Comparison of ENCODE assay signal across 8 mouse cellular contexts in the genomic region with DNA sequence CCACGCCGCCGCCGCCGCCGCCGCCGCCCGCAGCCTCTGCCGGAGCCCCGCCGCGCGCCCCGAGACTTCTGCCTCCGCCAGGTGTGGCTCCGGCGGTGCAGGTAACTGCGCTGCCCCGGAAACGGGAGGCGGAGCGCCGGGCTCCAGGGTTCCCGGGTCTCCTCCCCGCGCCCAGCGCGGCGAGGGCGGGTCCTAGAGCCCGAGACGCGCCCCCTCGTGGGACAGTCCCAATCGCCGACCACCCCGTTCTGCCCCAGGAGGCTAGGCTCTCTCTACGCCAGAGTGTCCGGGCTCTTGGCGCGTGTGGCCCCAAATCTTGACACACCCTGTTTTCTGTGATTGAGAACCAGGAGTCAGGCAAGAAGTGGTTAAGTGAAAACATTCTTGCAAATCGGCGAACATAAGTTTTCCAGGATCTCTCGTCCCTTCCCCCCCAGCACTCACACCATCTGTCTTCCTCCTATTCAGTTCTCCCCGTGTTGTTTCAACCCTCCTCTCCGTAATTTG. TPM values are rescaled to one million over a fixed set of nuclear protein-coding genes. Genes with fewer than 3 reads are reported as not detected.
DNase-seq lines count a peak whose midpoint lies in the region; ATAC-seq and TF ChIP-seq lines count a peak whose summit lies in the region.

Gene Wwc1, minus strand, starts transcription at position 117 of the 507 bp plus-strand sequence.

- peaks cover 13% of the 10 kb centered on the region for H3K27me3 ChIP-seq in thymus, adult 2 months (ENCODE audit: control insufficient read depth, insufficient read depth, low read length)
- peaks cover 14% of the 10 kb centered on the region; the same call in 1 of the 2 replicates for H3K27me3 ChIP-seq in embryonic facial prominence, embryonic 11.5 days (ENCODE audit: control insufficient read depth, insufficient read depth, low read length)
- H3K27me3 ChIP-seq in lung, embryonic 14.5 days (ENCODE audit: insufficient read depth, low read length), result peaks cover 28% of the 10 kb centered on the region

- H3K4me3 ChIP-seq in thymus, adult 2 months (ENCODE audit: control insufficient read depth, insufficient read depth, low read length), result peak within 1 kb of the TSS; percentile 20
- peak within 1 kb of the TSS; percentile 65 for H3K4me3 ChIP-seq in embryonic facial prominence, embryonic 11.5 days (ENCODE audit: low read depth, low read length)
- H3K4me3 ChIP-seq in layer of hippocampus, adult 2 months, result peak within 1 kb of the TSS; percentile 83
- peak within 1 kb of the TSS; percentile 69 for H3K4me3 ChIP-seq in lung, embryonic 14.5 days (ENCODE audit: low read depth, low read length)

- H3K27ac ChIP-seq in thymus, adult 2 months (ENCODE audit: control insufficient read depth, insufficient read depth, low read length), result no peak within 1 kb of the TSS
- no peak within 1 kb of the TSS for H3K27ac ChIP-seq in embryonic facial prominence, embryonic 11.5 days (replicated peaks; ENCODE audit: low read depth, low read length)
- peak within 1 kb of the TSS; percentile 89 for H3K27ac ChIP-seq in layer of hippocampus, adult 2 months
- H3K27ac ChIP-seq in lung, embryonic 14.5 days (ENCODE audit: low read depth), result peak within 1 kb of the TSS; percentile 63; the same call in 1 of the 2 replicates

- TF ChIP-seq CTCF in thymus, adult 2 months (IDR thresholded peaks at IDR 0.05; ENCODE audit: borderline replicate concordance, control insufficient read depth, extremely low read depth, insufficient read depth, low read length, poor library complexity), result no peak
- TF ChIP-seq CTCF in layer of hippocampus, adult 2 months (conservative IDR thresholded peaks at IDR 0.05), result peak; percentile 54
- TF ChIP-seq CTCF in lung, embryonic 14.5 days (IDR thresholded peaks at IDR 0.05; ENCODE audit: low read depth), result peak; percentile 38

- peak; percentile 67; the same call in 1 of the 2 replicates for ATAC-seq in embryonic facial prominence, embryonic 11.5 days (replicated peaks; ENCODE audit: insufficient number of reproducible peaks, low FRiP score, low TSS enrichment, low read depth)
- peak; percentile 88 for ATAC-seq in lung, embryonic 14.5 days (ENCODE audit: insufficient read depth)

- TF ChIP-seq POLR2A in thymus, adult 2 months (IDR thresholded peaks at IDR 0.05; ENCODE audit: control insufficient read depth, extremely low read depth, insufficient read depth, low read length, poor library complexity), result no peak

- H3K9me3 ChIP-seq in embryonic facial prominence, embryonic 11.5 days (replicated peaks; ENCODE audit: control insufficient read depth, low read length), result no peaks in the 10 kb centered on the region
- H3K9me3 ChIP-seq in lung, embryonic 14.5 days (ENCODE audit: low read depth, low read length), result no peaks in the 10 kb centered on the region

- no peak for DNase-seq in thymus, adult 2 months
- no peak for DNase-seq in thymus, postnatal 0 days (ENCODE audit: low spot score)
- DNase-seq in embryonic facial prominence, embryonic 11.5 days (ENCODE audit: low spot score), result peak; percentile 78
- DNase-seq in heart, postnatal 4 days, result peak; percentile 46
- DNase-seq in layer of hippocampus, adult 2 months (ENCODE audit: low spot score in 2 of 2), result peak; percentile 60 to 63
- peak; percentile 86 for DNase-seq in lung, embryonic 14.5 days
- DNase-seq in retina, postnatal 1 day, result peak; percentile 79
- no peak for DNase-seq in spleen, adult 12 weeks (ENCODE audit: low spot score)

- H3K4me1 ChIP-seq in thymus, adult 2 months (replicated peaks; ENCODE audit: control insufficient read depth, insufficient read depth, low read length), result peaks cover 6% of the 10 kb centered on the region; the same call in 1 of the 2 replicates
- peaks cover 2% of the 10 kb centered on the region; the same call in 1 of the 2 replicates for H3K4me1 ChIP-seq in embryonic facial prominence, embryonic 11.5 days (ENCODE audit: control insufficient read depth, insufficient read depth, low read length)
- H3K4me1 ChIP-seq in lung, embryonic 14.5 days (ENCODE audit: insufficient read depth), result no peaks in the 10 kb centered on the region

- peak within 1 kb of the TSS; percentile 72 for H3K9ac ChIP-seq in embryonic facial prominence, embryonic 11.5 days (replicated peaks; ENCODE audit: low read length)
- H3K9ac ChIP-seq in lung, embryonic 14.5 days, result peak within 1 kb of the TSS; percentile 70

- WGBS in thymus, adult 2 months, result 4% methylated on average over 47 of the region's 47 CpGs
- WGBS in embryonic facial prominence, embryonic 11.5 days, result under 1% methylated on average over 27 of the region's 47 CpGs
- WGBS in lung, embryonic 14.5 days, result 1% methylated on average over 28 of the region's 47 CpGs

- H3K36me3 ChIP-seq in thymus, adult 2 months (ENCODE audit: control insufficient read depth, insufficient read depth, low read length), result no peaks in the 10 kb centered on the region
- no peaks in the 10 kb centered on the region for H3K36me3 ChIP-seq in embryonic facial prominence, embryonic 11.5 days (replicated peaks; ENCODE audit: control insufficient read depth, insufficient read depth, low read depth, low read length)
- H3K36me3 ChIP-seq in lung, embryonic 14.5 days (ENCODE audit: insufficient read depth), result no peaks in the 10 kb centered on the region

- peak within 1 kb of the TSS; percentile 97 for H3K4me2 ChIP-seq in embryonic facial prominence, embryonic 11.5 days (ENCODE audit: low read depth, low read length)
- H3K4me2 ChIP-seq in lung, embryonic 14.5 days, result peak within 1 kb of the TSS; percentile 82

RNA-seq across cellular contexts. Expression of gene Wwc1, which starts in this region (rescaled TPM):
- 2.2 and 3.5 TPM in 2 replicates for polyA plus RNA-seq in thymus, adult 2 months (2012; rRNA removed)
- 1.2 and 1.5 TPM in 2 replicates for polyA plus RNA-seq in thymus, postnatal 0 days (2015; fragmentation: Nextera tagmentation; extraction: Ambion mirVana)
- polyA plus RNA-seq in embryonic facial prominence, embryonic 11.5 days (2014; fragmentation: Nextera tagmentation; extraction: Ambion mirVana), result 3.9 and 4.8 TPM in 2 replicates
- total RNA-seq in heart, postnatal 4 days (2021), result 1 to 10 TPM; 3.5 to 5.0 TPM
- 100 to 1,000 TPM in 1 of 2 experiments, 10 to 100 TPM in 1; 99.6 to 107 TPM for total RNA-seq in layer of hippocampus, adult 2 months (2021)
- 17.0 and 17.4 TPM in 2 replicates for polyA plus RNA-seq in lung, embryonic 14.5 days (2014; fragmentation: Nextera tagmentation; extraction: Ambion mirVana)

Comparison
In these comparisons a context has a peak if more than half of its experiments do, and no peak if none do; other contexts are left out.
1. RNA of gene Wwc1 (total RNA-seq): 99.6 to 107 TPM in layer of hippocampus, adult 2 months; 3.5 to 5.0 TPM in heart, postnatal 4 days; every median in the first group is over 10 times any median in the second.
2. DNase-seq: peak in embryonic facial prominence, embryonic 11.5 days (single experiment), heart, postnatal 4 days (single experiment), layer of hippocampus, adult 2 months (2 of 2), lung, embryonic 14.5 days (single experiment) and retina, postnatal 1 day (single experiment); none in thymus, adult 2 months (single experiment), thymus, postnatal 0 days (single experiment) and spleen, adult 12 weeks (single experiment).
3. H3K27ac ChIP-seq: peak in layer of hippocampus, adult 2 months (single experiment) and lung, embryonic 14.5 days (single experiment); none in thymus, adult 2 months (single experiment) and embryonic facial prominence, embryonic 11.5 days (single experiment).
4. H3K4me3 ChIP-seq: peak in every context shown above with its lines; median percentile 83 in layer of hippocampus, adult 2 months; 69 in lung, embryonic 14.5 days; 65 in embryonic facial prominence, embryonic 11.5 days; 20 in thymus, adult 2 months.